Mouse (Mus musculus): ENCODE data around the gene Dnajb3. TPM values are rescaled to one million over a fixed set of nuclear protein-coding genes. Genes with fewer than 3 reads are reported as not detected.
"Not testable (repeated sequence)": the region's sequence is repeated elsewhere in the genome, so short reads cannot be mapped to it uniquely, and the experiment has no call there.

Dnajb3 gene
- total and polyA plus RNA-seq, 2 experiments from 2014 or later: 4.7 to 8.6 TPM

DNA sequence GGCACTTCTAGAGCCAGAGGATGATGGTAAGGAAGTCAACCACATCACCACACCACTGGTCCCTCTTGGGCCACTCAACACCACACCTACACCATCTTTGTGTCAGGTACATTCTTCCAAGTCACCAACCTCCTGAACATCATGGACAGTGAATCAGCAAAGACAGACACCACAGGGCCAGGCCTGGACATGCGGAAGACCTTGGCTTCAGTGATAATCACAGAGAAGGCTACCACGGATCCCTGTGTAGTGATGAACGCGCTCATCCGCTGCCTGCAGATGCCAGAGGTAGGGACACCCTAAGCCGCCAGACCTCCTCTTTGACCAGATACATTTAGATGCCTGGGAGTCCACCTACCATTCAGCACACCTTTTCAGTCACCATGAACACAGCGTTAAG is 22.5 kb upstream of the Dnajb3 start:
- Histone ChIP-seq H3K27ac (no peak overlapping the region), H3K9ac (replicated peaks; ENCODE audit: low read length) (no peak overlapping the region), H3K36me3 (ENCODE audit: insufficient read depth, low read length) (no peaks in the 10 kb centered on the region), H3K9me3 (ENCODE audit: low read length) (peaks cover 78% of the 10 kb centered on the region), H3K4me2 (ENCODE audit: low read depth, low read length) (no peak overlapping the region), H3K27me3 (ENCODE audit: insufficient read depth, low read length) (no peaks in the 10 kb centered on the region), H3K4me1 (ENCODE audit: insufficient read depth, low read length) (no peaks in the 10 kb centered on the region), H3K4me3 (ENCODE audit: low read length) (no peak overlapping the region)
- no peak for DNase-seq (ENCODE audit: low spot score)
- no peak for TF ChIP-seq CTCF (IDR thresholded peaks at IDR 0.05; ENCODE audit: low read depth)
- 68% methylated on average over 7 of the region's 7 CpGs for WGBS
- no peak for ATAC-seq

DNA sequence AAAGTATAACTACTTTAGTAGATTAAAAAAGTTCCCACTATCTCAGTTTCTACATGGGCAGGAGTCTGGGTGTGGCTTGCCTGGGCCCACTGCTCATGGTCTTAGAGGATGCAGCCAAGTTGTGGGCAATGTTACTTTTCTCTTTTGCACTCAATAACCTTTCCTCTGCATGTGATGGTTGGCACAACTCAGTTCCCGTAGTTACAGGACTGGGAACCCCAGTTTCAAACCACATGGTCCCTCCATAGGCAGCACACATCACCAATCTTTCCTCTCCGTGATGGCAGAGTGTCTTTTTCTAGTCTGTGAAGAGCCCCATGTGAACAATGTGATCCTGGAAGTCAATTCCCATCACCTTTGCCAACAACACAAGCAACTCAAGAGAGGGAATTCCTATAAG is 21.9 kb upstream of the Dnajb3 start:
- no peak overlapping the region for H3K27ac ChIP-seq
- no peaks in the 10 kb centered on the region for H3K27me3 ChIP-seq (ENCODE audit: insufficient read depth, low read length)
- no peaks in the 10 kb centered on the region for H3K4me1 ChIP-seq (ENCODE audit: insufficient read depth, low read length)
- no peak overlapping the region for H3K4me2 ChIP-seq (ENCODE audit: low read depth, low read length)
- H3K4me3 ChIP-seq (ENCODE audit: low read length): no peak overlapping the region
- H3K9me3 ChIP-seq (ENCODE audit: low read length): peaks cover 72% of the 10 kb centered on the region
- no peak for DNase-seq (ENCODE audit: low spot score)
- no peak for TF ChIP-seq CTCF (IDR thresholded peaks at IDR 0.05; ENCODE audit: low read depth)
- WGBS: 56% methylated on average over 2 of the region's 2 CpGs
- no peak overlapping the region for H3K9ac ChIP-seq (replicated peaks; ENCODE audit: low read length)
- no peak for ATAC-seq
- no peaks in the 10 kb centered on the region for H3K36me3 ChIP-seq (ENCODE audit: insufficient read depth, low read length)

DNA sequence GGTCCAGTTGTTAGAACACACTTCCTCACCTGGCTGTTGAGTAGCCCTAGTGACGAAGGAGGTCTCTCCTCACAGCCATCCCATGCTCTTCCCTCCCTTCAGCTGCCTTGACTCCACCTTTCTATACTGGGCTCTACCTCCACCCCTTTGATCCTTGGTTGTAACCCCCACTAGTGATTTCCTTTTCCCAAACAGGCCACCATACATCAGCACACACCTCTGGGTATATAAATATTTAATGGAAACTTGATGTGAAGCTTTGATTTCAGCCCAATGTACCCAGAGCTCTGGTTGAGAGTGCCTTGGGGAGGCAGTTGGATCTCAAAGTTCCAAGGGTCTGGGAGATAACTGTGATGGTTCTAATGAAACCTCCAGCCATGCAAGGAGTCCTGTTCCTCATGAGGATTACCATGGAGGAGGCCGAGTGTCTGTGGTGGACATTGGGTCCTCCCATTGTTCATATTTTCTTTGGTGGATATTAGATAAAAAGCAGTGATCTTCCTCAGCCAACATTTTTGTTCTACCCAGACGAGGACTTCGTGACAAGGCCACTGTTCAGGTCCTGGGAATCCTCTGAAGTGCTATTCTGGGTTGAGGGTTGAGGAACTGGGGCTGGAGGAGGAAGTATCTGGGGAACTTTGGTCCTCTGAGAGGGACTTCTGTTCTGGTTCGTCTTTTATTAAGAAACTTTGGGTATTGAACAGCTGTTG is 21.2 kb upstream of the Dnajb3 start, which contains the start of gene Mroh2a:
Gene Mroh2a (plus strand): TSS at position 317 of the 710 bp plus-strand sequence.
- H3K27me3 ChIP-seq (ENCODE audit: insufficient read depth, low read length): no peaks in the 10 kb centered on the region
- H3K9me3 ChIP-seq (ENCODE audit: low read length): peaks cover 70% of the 10 kb centered on the region
- ATAC-seq (no peak), DNase-seq (ENCODE audit: low spot score) (no peak)
- H3K4me1 ChIP-seq (ENCODE audit: insufficient read depth, low read length): no peaks in the 10 kb centered on the region
- H3K27ac ChIP-seq: no peak within 1 kb of the TSS
- H3K4me3 ChIP-seq (ENCODE audit: low read length): no peak within 1 kb of the TSS
- H3K4me2 ChIP-seq (ENCODE audit: low read depth, low read length): no peak within 1 kb of the TSS
- no peaks in the 10 kb centered on the region for H3K36me3 ChIP-seq (ENCODE audit: insufficient read depth, low read length)
- no peak for TF ChIP-seq CTCF (IDR thresholded peaks at IDR 0.05; ENCODE audit: low read depth)
- no peak within 1 kb of the TSS for H3K9ac ChIP-seq (replicated peaks; ENCODE audit: low read length)
- WGBS: 55% methylated on average over 5 of the region's 5 CpGs

DNA sequence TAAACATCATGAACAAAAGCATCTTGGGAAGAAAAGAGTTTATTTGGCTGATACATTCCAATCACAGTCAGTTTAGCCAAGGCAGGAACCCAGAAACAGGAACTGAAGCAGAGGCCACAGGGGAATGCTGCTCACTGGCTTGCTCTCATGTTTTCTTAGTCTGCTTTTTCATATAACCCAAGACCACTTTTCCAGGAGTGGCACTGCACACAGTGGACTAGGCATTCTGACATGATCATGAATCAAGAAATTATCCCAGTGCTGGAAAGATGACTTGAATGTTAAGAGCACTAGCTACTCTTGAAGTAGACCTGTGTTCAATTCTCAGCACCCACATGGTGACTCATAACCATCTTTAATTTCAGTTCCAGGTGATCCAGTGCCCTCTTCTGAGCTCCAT is 20.2 kb upstream of the Dnajb3 start:
- Histone ChIP-seq H3K9me3 (ENCODE audit: low read length) (peaks cover 59% of the 10 kb centered on the region), H3K4me3 (ENCODE audit: low read length) (no peak overlapping the region), H3K27ac (no peak overlapping the region), H3K36me3 (ENCODE audit: insufficient read depth, low read length) (no peaks in the 10 kb centered on the region), H3K4me2 (ENCODE audit: low read depth, low read length) (no peak overlapping the region), H3K4me1 (ENCODE audit: insufficient read depth, low read length) (no peaks in the 10 kb centered on the region), H3K27me3 (ENCODE audit: insufficient read depth, low read length) (no peaks in the 10 kb centered on the region), H3K9ac (replicated peaks; ENCODE audit: low read length) (no peak overlapping the region)
- ATAC-seq (no peak), DNase-seq (ENCODE audit: low spot score) (no peak)
- no peak for TF ChIP-seq CTCF (IDR thresholded peaks at IDR 0.05; ENCODE audit: low read depth)

DNA sequence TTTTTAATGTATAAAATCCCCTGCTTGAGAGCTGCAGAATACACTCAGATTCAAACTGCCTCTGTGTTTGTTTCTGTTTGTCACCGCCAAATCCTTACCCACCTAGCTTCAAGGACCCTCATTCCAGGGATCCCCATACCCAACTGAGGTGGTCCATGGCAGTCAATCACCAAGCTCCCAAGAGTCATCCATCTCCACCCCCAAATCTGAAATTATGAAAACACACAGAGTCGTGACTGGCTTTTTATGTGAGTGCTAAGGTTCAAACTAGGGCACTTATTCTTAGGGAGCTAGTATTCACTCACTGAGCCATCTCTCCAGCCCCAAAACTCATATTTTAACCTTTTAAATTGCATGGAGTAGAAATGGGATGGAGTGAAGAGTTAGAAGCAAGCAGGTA is 19.7 kb upstream of the Dnajb3 start:
- 42% methylated on average over 2 of the region's 2 CpGs for WGBS
- H3K4me2 ChIP-seq (ENCODE audit: low read depth, low read length); H3K27ac ChIP-seq; H3K27me3 ChIP-seq (ENCODE audit: insufficient read depth, low read length); H3K9ac ChIP-seq (replicated peaks; ENCODE audit: low read length); ATAC-seq; DNase-seq (ENCODE audit: low spot score); H3K4me1 ChIP-seq (ENCODE audit: insufficient read depth, low read length); H3K36me3 ChIP-seq (ENCODE audit: insufficient read depth, low read length); H3K4me3 ChIP-seq (ENCODE audit: low read length): not testable (repeated sequence)
- H3K9me3 ChIP-seq (ENCODE audit: low read length): peaks cover 55% of the 10 kb centered on the region

DNA sequence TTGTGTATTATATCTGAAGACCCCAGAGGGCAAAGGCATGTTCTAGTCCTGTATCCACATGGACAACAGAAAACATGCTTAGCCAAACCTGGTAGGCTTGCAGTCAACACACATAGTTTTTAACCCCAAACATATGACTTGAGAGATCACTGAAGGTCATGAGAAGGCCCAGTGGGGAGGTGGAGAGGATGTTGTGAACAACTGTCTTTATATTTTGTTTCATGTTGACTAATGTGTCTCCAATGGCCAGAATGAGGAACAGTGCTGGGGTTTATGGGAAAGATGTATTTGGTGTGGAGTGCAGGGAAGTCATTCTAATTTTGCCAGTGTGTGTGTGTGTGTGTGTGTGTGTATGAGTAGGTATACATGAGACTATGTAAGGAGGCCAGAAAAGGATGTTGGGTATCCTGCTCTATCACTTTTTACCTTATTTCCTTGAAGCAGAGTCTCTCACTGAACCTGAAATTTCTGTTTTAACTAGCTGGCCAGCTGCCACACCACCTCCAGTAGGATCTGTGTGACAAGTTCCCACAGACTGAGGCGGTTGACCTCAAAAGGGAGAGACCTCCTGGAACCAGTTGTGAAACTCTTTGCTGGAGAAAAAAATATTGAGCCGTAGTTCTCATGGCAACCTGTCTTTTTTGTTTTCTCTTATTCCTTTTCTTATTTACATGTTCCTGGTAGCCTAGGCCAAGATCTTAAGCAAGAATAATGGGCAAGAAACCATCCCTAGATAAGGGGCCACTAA is 18.6 kb upstream of the Dnajb3 start:
- TF ChIP-seq CTCF (IDR thresholded peaks at IDR 0.05; ENCODE audit: low read depth): no peak
- Histone ChIP-seq H3K4me2 (ENCODE audit: low read depth, low read length) (no peak overlapping the region), H3K9ac (replicated peaks; ENCODE audit: low read length) (no peak overlapping the region), H3K4me3 (ENCODE audit: low read length) (no peak overlapping the region), H3K27me3 (ENCODE audit: insufficient read depth, low read length) (no peaks in the 10 kb centered on the region), H3K9me3 (ENCODE audit: low read length) (peaks cover 44% of the 10 kb centered on the region), H3K36me3 (ENCODE audit: insufficient read depth, low read length) (no peaks in the 10 kb centered on the region), H3K4me1 (ENCODE audit: insufficient read depth, low read length) (no peaks in the 10 kb centered on the region), H3K27ac (no peak overlapping the region)
- DNase-seq (ENCODE audit: low spot score): no peak
- 65% methylated on average over 2 of the region's 2 CpGs for WGBS
- no peak for ATAC-seq

DNA sequence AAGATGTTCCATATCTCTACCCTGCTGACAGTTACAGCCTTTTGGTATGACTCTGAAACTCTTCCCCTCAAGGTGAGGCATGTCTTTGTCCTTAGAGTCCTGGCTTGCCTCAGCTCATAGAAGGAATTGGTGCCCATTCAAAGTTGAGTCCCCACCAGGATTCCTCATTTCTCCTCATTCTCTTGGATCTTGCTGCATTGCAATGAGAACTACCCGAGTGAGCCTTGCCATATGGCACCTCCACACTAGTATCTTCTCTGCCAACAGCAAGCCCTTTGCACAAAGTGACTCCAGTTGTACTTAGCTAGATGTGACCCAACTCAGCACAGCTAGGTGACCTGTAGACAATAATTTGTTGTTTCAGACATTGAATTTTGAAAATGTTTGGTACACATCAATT is 18.0 kb upstream of the Dnajb3 start:
- Histone ChIP-seq H3K4me2 (ENCODE audit: low read depth, low read length) (no peak overlapping the region), H3K9ac (replicated peaks; ENCODE audit: low read length) (no peak overlapping the region), H3K9me3 (ENCODE audit: low read length) (peaks cover 38% of the 10 kb centered on the region), H3K27ac (no peak overlapping the region), H3K27me3 (ENCODE audit: insufficient read depth, low read length) (no peaks in the 10 kb centered on the region), H3K4me1 (ENCODE audit: insufficient read depth, low read length) (no peaks in the 10 kb centered on the region), H3K4me3 (ENCODE audit: low read length) (no peak overlapping the region), H3K36me3 (ENCODE audit: insufficient read depth, low read length) (no peaks in the 10 kb centered on the region)
- no peak for DNase-seq (ENCODE audit: low spot score)
- no peak for TF ChIP-seq CTCF (IDR thresholded peaks at IDR 0.05; ENCODE audit: low read depth)
- 51% methylated on average over 1 of the region's 1 CpGs for WGBS
- no peak for ATAC-seq

DNA sequence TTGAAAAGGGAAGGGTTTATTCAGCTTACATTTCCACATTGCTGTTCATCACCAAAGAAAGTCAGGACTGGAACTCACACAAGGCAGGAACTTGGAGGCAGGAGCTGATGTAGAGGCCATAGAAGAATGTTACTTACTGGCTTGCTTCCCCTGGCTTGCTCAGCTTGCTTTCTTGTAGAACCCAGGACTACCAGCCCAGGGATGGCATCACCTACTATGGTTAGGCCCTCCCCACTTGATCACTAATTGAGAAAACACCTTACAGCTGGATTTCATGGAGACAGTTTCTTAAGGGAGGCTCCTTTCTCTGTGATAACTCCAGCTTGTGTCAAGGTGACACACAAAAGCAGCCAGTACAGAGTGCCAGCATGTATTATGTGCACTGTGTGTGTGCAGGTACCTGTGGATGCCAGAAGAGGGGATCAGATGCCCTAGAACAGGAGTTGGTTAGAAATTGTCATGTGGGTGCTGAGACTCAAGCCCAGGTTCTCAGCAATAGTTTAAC is 17.5 kb upstream of the Dnajb3 start:
- peaks cover 32% of the 10 kb centered on the region for H3K9me3 ChIP-seq (ENCODE audit: low read length)
- not testable (repeated sequence) for DNase-seq (ENCODE audit: low spot score); H3K27me3 ChIP-seq (ENCODE audit: insufficient read depth, low read length); H3K9ac ChIP-seq (replicated peaks; ENCODE audit: low read length); H3K4me2 ChIP-seq (ENCODE audit: low read depth, low read length); H3K36me3 ChIP-seq (ENCODE audit: insufficient read depth, low read length); H3K4me1 ChIP-seq (ENCODE audit: insufficient read depth, low read length); ATAC-seq; H3K27ac ChIP-seq; H3K4me3 ChIP-seq (ENCODE audit: low read length)
